Mouse (Mus musculus): ENCODE results near the gene 1500011B03Rik. TPM values are rescaled to one million over a fixed set of nuclear protein-coding genes. Genes with fewer than 3 reads are reported as not detected.

1500011B03Rik gene
- total and polyA plus RNA-seq, 3 experiments: 47.7 to 75.2 TPM; not detected in 1

DNA sequence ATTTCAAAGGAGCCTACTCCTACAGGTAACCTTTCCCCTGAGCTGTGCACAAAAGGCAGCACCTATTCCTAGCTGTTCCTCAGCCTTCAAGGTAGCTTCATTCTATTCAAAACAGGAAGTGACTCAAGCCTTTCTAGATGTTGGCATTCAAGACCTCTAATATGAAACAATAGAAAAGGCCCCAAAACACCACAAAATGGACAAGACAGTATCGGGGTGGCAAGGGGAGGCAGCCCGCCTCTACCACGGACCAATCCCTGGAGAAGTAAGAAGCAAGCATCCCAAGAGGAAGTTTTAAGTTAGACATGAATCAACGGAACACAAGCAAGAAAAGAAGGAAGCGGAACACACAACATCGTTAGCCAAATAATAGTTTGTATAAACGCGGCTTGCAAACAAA lies 51.5 kb downstream of the 1500011B03Rik start:
- peak overlapping the region; percentile 80 for H3K27ac ChIP-seq (ENCODE audit: control insufficient read depth, low read depth, low read length)
- no peak for TF ChIP-seq ETS1 (IDR thresholded peaks at IDR 0.05; ENCODE audit: low read depth, low read length)
- peak; percentile 37; the same call in 1 of the 2 replicates for TF ChIP-seq ELF1 (IDR thresholded peaks at IDR 0.05; ENCODE audit: low read depth, low read length)
- no peak for TF ChIP-seq E2F4 (IDR thresholded peaks at IDR 0.05; ENCODE audit: borderline replicate concordance, low read depth, low read length)
- H3K4me3 ChIP-seq (ENCODE audit: control insufficient read depth in 1 of 2, insufficient read depth in 1 of 2, low read depth in 2 of 2, low read length in 2 of 2): peak overlapping the region; percentile 71 to 77
- H3K36me3 ChIP-seq (ENCODE audit: control insufficient read depth in 1 of 2, insufficient read depth in 2 of 2, low read length in 2 of 2): peaks cover 3 to 11% of the 10 kb centered on the region in 2 experiments
- peaks cover 81% of the 10 kb centered on the region for H3K79me2 ChIP-seq (ENCODE audit: control insufficient read depth, insufficient read depth, low read length, poor library complexity)
- peak overlapping the region; percentile 94 for H3K9ac ChIP-seq (ENCODE audit: control insufficient read depth, low read depth, low read length, poor library complexity, severe bottlenecking)
- peaks cover 0 to 13% of the 10 kb centered on the region in 2 experiments; a peak in 3 of 4 replicates for H3K4me1 ChIP-seq (ENCODE audit: control insufficient read depth in 1 of 2, insufficient read depth in 2 of 2, low read length in 2 of 2)
- H3K9me3 ChIP-seq (replicated peaks; ENCODE audit: insufficient read depth, low read length): no peaks in the 10 kb centered on the region
- H3K27me3 ChIP-seq (ENCODE audit: control insufficient read depth in 1 of 2, insufficient read depth in 2 of 2, low read length in 2 of 2): no peaks in the 10 kb centered on the region
- peak; percentile 72 for DNase-seq (ENCODE audit: low read depth, low spot score)

- Histone ChIP-seq H3K4me3 (ENCODE audit: control insufficient read depth in 1 of 2, insufficient read depth in 1 of 2, low read depth in 2 of 2, low read length in 2 of 2) (no peak overlapping the region), H3K9ac (ENCODE audit: control insufficient read depth, low read depth, low read length, poor library complexity, severe bottlenecking) (no peak overlapping the region), H3K36me3 (ENCODE audit: control insufficient read depth in 1 of 2, insufficient read depth in 2 of 2, low read length in 2 of 2) (peaks cover 2 to 7% of the 10 kb centered on the region in 2 experiments; a peak in 2 of 4 replicates), H3K27me3 (ENCODE audit: control insufficient read depth in 1 of 2, insufficient read depth in 2 of 2, low read length in 2 of 2) (no peaks in the 10 kb centered on the region), H3K27ac (ENCODE audit: control insufficient read depth, low read depth, low read length) (no peak overlapping the region), H3K4me1 (ENCODE audit: control insufficient read depth in 1 of 2, insufficient read depth in 2 of 2, low read length in 2 of 2) (peaks cover 0 to 5% of the 10 kb centered on the region in 2 experiments; a peak in 1 of 4 replicates), H3K9me3 (replicated peaks; ENCODE audit: insufficient read depth, low read length) (no peaks in the 10 kb centered on the region), H3K79me2 (ENCODE audit: control insufficient read depth, insufficient read depth, low read length, poor library complexity) (peaks cover 63% of the 10 kb centered on the region)
- DNase-seq (ENCODE audit: low read depth, low spot score): no peak
- TF ChIP-seq CTCF (IDR thresholded peaks at IDR 0.05 in 2 of 3, conservative IDR thresholded peaks at IDR 0.05 in 1 of 3; ENCODE audit: control insufficient read depth in 1 of 3, insufficient read depth in 1 of 3, low read depth in 2 of 3, low read length in 3 of 3, poor library complexity in 1 of 3, severe bottlenecking in 1 of 3): no peak
- TF ChIP-seq E2F4 (IDR thresholded peaks at IDR 0.05; ENCODE audit: borderline replicate concordance, low read depth, low read length): no peak
- TF ChIP-seq ETS1 (IDR thresholded peaks at IDR 0.05; ENCODE audit: low read depth, low read length): no peak
- no peak for TF ChIP-seq JUND (IDR thresholded peaks at IDR 0.05; ENCODE audit: low read depth, low read length)
- no peak for TF ChIP-seq ELF1 (IDR thresholded peaks at IDR 0.05; ENCODE audit: low read depth, low read length)
- no peak for TF ChIP-seq POLR2AphosphoS2 (IDR thresholded peaks at IDR 0.05; ENCODE audit: low read length)
- no peak for TF ChIP-seq SIN3A (IDR thresholded peaks at IDR 0.05; ENCODE audit: low read length)
- no peak for TF ChIP-seq KAT2A (conservative IDR thresholded peaks at IDR 0.05; ENCODE audit: low read depth, low read length)
- TF ChIP-seq TAL1 (IDR thresholded peaks at IDR 0.05; ENCODE audit: low read length): no peak
- no peak for TF ChIP-seq MEF2A (IDR thresholded peaks at IDR 0.05; ENCODE audit: extremely low read depth, insufficient replicate concordance, low read depth, low read length, poor library complexity, severe bottlenecking)
- no peak for TF ChIP-seq TBP (IDR thresholded peaks at IDR 0.05; ENCODE audit: low read depth, low read length)
These were observed 53.5 kb downstream of the 1500011B03Rik start for GRCm38 (mm10) chr5:114769786-114770185.

DNA sequence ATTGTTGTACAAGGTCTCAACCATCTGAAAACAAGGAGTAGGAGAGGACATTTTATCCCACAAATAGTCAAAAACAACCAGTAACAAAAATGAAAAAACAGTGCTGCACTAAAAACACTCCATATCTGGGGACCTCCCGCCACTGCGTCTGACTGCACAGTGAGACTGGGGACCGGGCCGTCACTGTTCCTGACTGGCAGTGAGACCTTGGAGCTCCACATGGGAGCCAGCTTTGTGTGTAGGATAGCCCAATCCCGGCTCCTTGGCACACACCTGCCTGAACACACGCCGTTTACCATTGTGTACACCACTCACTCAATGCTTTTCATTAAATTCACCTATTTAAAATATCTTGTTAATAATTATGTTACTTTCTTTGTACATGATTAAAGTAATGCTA lies 56.1 kb downstream of the 1500011B03Rik start:
- Histone ChIP-seq H3K27ac (ENCODE audit: control insufficient read depth, low read depth, low read length) (no peak overlapping the region), H3K79me2 (ENCODE audit: control insufficient read depth, insufficient read depth, low read length, poor library complexity) (peaks cover 43% of the 10 kb centered on the region), H3K4me1 (ENCODE audit: control insufficient read depth in 1 of 2, insufficient read depth in 2 of 2, low read length in 2 of 2) (peaks cover 0 to 5% of the 10 kb centered on the region in 2 experiments; a peak in 1 of 4 replicates), H3K36me3 (ENCODE audit: control insufficient read depth in 1 of 2, insufficient read depth in 2 of 2, low read length in 2 of 2) (peaks cover 2 to 13% of the 10 kb centered on the region in 2 experiments; a peak in 2 of 4 replicates), H3K9me3 (replicated peaks; ENCODE audit: insufficient read depth, low read length) (no peaks in the 10 kb centered on the region), H3K9ac (ENCODE audit: control insufficient read depth, low read depth, low read length, poor library complexity, severe bottlenecking) (no peak overlapping the region), H3K4me3 (ENCODE audit: control insufficient read depth in 1 of 2, insufficient read depth in 1 of 2, low read depth in 2 of 2, low read length in 2 of 2) (no peak overlapping the region), H3K27me3 (ENCODE audit: control insufficient read depth in 1 of 2, insufficient read depth in 2 of 2, low read length in 2 of 2) (no peaks in the 10 kb centered on the region)
- TF ChIP-seq POLR2AphosphoS5 (IDR thresholded peaks at IDR 0.05; ENCODE audit: borderline replicate concordance, low read depth, low read length) (no peak), TBP (IDR thresholded peaks at IDR 0.05; ENCODE audit: low read depth, low read length) (no peak), CHD1 (IDR thresholded peaks at IDR 0.05; ENCODE audit: low read depth, low read length) (no peak), SMC3 (IDR thresholded peaks at IDR 0.05; ENCODE audit: low read depth, low read length) (no peak), CTCF (IDR thresholded peaks at IDR 0.05 in 2 of 3, conservative IDR thresholded peaks at IDR 0.05 in 1 of 3; ENCODE audit: control insufficient read depth in 1 of 3, insufficient read depth in 1 of 3, low read depth in 2 of 3, low read length in 3 of 3, poor library complexity in 1 of 3, severe bottlenecking in 1 of 3) (no peak), MYC (IDR thresholded peaks at IDR 0.05; ENCODE audit: low read depth, low read length) (no peak), HCFC1 (IDR thresholded peaks at IDR 0.05; ENCODE audit: low read depth, low read length) (no peak), KAT2A (conservative IDR thresholded peaks at IDR 0.05; ENCODE audit: low read depth, low read length) (no peak), SIN3A (IDR thresholded peaks at IDR 0.05; ENCODE audit: low read length) (no peak), TAL1 (IDR thresholded peaks at IDR 0.05; ENCODE audit: low read length) (no peak), MAZ (IDR thresholded peaks at IDR 0.05; ENCODE audit: low read depth, low read length) (no peak), BHLHE40 (IDR thresholded peaks at IDR 0.05; ENCODE audit: borderline replicate concordance, low read depth, low read length) (no peak), GABPA (IDR thresholded peaks at IDR 0.05; ENCODE audit: low read depth, low read length) (no peak), NELFE (IDR thresholded peaks at IDR 0.05; ENCODE audit: low read depth, low read length) (no peak), EP300 (IDR thresholded peaks at IDR 0.05; ENCODE audit: low read depth in 1 of 2, low read length in 2 of 2) (no peak), ETS1 (IDR thresholded peaks at IDR 0.05; ENCODE audit: low read depth, low read length) (no peak)
- no peak for DNase-seq (ENCODE audit: low read depth, low spot score)

Data from MEL (cell line).